Mouse (Mus musculus): ENCODE data around the gene Washc1. TPM values are rescaled to one million over a fixed set of nuclear protein-coding genes. Genes with fewer than 3 reads are reported as not detected.
A peak's percentile ranks its signal among the peaks of the same experiment; 100 is the strongest.
"Not testable (repeated sequence)": the region's sequence is repeated elsewhere in the genome, so short reads cannot be mapped to it uniquely, and the experiment has no call there.

Washc1 gene
- polyA plus RNA-seq, 1 experiment from 2014 or later, result 38.5 TPM

DNA sequence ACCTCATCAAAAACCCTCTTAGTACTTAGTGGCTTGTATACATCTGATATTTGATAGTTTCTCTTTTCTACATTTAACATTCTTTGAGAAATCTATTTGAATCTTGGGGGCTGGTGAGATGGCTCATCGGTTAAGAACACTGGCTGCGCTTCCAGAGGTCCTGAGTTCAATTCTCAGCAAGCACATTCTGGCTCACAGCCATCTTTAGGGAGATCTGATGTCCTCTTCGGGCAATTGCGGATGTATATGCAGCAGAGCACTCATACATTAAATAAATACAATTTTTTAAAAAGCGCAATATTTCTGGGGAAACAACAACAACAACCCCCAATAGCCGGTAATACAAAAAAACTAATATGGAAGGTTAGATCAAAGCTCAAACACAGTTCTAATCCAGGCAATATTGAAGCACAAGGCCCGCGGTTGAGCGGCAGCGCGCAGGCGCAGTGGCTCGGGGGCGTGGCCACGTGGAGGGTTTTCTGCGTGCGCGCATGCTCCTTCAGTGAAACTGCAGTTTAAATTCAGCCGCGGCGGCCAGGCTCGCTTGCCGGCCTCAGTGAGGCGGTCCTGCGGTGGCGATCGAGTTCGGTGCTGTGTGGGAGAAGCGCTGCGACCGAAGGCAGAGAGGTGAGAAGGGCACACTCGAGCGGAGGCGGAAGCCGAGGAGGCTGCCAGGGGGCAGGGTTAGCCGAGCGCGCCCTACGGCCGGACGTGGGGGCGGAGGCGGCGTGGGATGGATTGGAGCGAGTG, 11.9 kb downstream of the Washc1 start, which contains the start of gene Ddx11:
Ddx11 (plus strand) TSS at position 455 of the 750 bp plus-strand sequence.
- H3K9ac ChIP-seq, result peak within 1 kb of the TSS; percentile 77
- H3K9me3 ChIP-seq (replicated peaks), result no peaks in the 10 kb centered on the region
- peak within 1 kb of the TSS; percentile 70; the same call in 1 of the 2 replicates for H3K27ac ChIP-seq
- WGBS, result 6% methylated on average over 45 of the region's 45 CpGs
- H3K27me3 ChIP-seq, result no peaks in the 10 kb centered on the region
- peaks cover 25% of the 10 kb centered on the region for H3K36me3 ChIP-seq
- H3K4me1 ChIP-seq, result peaks cover 7% of the 10 kb centered on the region
- H3K4me2 ChIP-seq (replicated peaks), result peak within 1 kb of the TSS; percentile 67
- peak; percentile 80 for ATAC-seq (ENCODE audit: low FRiP score)
- H3K4me3 ChIP-seq, result peak within 1 kb of the TSS; percentile 81

DNA sequence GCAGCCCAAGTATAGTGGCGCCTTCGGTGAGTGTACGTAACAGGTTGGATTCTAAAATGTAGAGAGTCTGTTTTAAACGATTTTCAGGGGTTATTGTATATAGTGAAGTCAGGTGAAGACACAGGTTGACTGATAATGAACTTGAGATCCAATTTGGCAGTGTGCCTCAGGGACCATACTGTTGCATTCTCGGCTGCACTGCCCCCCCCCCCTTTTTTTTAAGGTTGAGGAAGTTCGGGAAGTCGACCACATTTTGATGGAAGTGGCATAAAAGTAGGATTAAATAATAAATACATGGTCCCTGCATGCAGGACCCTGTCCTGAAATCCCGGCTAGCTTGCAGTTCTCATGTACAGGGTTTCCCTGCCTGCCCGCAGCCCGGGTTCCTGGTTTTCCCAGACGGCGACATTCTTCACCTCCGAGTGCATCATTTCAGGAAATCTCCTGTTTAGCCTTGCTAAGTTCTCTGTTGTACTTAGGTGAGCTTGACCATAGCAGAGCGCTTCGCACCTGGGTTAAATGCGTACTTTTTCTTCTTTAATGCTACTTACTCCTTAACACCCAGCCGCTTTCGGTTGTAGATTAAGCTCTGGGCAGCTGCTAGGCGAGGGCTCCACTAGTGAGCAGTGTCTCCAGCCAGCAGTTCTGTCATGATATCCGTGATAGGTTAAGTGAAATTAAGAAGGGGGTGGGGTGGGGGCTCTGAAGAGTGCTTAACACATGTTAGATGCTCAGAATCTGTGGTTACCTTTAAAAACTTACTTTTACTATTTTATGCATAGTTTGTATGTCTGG, 12.7 kb downstream of the Washc1 start:
- ATAC-seq (ENCODE audit: low FRiP score), result peak; percentile 24; the same call in 1 of the 2 replicates
- peak overlapping the region; percentile 70; the same call in 1 of the 2 replicates for H3K27ac ChIP-seq
- WGBS, result 2% methylated on average over 20 of the region's 20 CpGs

DNA sequence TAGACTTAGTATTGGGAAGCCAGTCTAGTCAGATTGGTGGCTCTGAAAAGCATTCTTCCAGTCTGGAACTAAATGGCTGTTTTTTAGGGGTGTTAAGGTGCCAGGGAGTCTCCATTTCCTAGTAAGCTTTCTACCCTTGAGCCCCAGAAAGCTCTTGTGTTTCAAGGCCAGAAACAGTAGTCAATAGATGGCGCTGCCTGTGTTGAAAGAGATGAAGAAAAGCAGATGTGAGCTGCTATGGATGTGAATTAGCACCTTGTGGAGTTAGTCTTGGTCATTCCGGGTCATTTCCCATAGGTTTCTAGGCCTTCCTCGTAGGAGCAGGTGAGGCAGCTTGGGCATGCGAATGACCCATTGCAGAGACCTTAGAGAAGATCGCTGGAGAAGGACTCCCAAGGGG, 13.9 kb downstream of the Washc1 start:
- no peaks in the 10 kb centered on the region for H3K9me3 ChIP-seq (replicated peaks)
- no peaks in the 10 kb centered on the region for H3K27me3 ChIP-seq
- no peak overlapping the region for H3K27ac ChIP-seq
- no peak overlapping the region for H3K4me2 ChIP-seq (replicated peaks)
- ATAC-seq (ENCODE audit: low FRiP score), result no peak
- H3K4me3 ChIP-seq, result no peak overlapping the region
- 77% methylated on average over 5 of the region's 5 CpGs for WGBS
- H3K9ac ChIP-seq, result no peak overlapping the region
- peaks cover 14% of the 10 kb centered on the region for H3K36me3 ChIP-seq
- peaks cover 7% of the 10 kb centered on the region for H3K4me1 ChIP-seq

More for the DNA sequence above, 12.7 kb downstream of the Washc1 start:
- no peaks in the 10 kb centered on the region for H3K9me3 ChIP-seq (replicated peaks)
- H3K4me2 ChIP-seq (replicated peaks), result peak overlapping the region; percentile 67
- H3K36me3 ChIP-seq, result peaks cover 22% of the 10 kb centered on the region
- no peaks in the 10 kb centered on the region for H3K27me3 ChIP-seq
- peak overlapping the region; percentile 77 for H3K9ac ChIP-seq
- peaks cover 7% of the 10 kb centered on the region for H3K4me1 ChIP-seq
- peak overlapping the region; percentile 81 for H3K4me3 ChIP-seq

DNA sequence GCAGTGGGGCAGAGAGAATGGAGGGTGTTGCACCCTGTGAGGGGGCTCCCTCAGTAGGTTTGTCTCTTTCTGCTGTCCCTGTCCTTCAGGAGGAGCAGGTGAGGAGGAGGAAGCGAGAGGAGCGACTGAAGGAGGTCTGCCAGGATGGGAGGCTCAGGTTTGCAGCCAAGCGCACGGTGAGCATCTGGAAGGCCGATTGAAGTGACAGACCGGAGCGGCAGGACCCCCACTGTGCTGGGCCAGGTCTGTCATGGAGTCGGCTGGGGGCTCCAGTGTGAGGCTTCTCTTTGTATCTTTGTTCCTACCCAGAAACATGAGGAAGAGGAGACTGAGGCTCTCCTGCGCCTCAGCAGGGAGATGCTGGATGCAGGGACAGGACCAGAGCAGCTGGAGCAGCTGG, 19.0 kb downstream of the Washc1 start:
- Histone ChIP-seq H3K9ac (no peak overlapping the region), H3K4me2 (replicated peaks) (no peak overlapping the region), H3K9me3 (replicated peaks) (no peaks in the 10 kb centered on the region), H3K27ac (no peak overlapping the region), H3K4me1 (no peaks in the 10 kb centered on the region), H3K27me3 (no peaks in the 10 kb centered on the region), H3K36me3 (peaks cover 57% of the 10 kb centered on the region), H3K4me3 (no peak overlapping the region)
- 89% methylated on average over 9 of the region's 9 CpGs for WGBS
- no peak for ATAC-seq (ENCODE audit: low FRiP score)

DNA sequence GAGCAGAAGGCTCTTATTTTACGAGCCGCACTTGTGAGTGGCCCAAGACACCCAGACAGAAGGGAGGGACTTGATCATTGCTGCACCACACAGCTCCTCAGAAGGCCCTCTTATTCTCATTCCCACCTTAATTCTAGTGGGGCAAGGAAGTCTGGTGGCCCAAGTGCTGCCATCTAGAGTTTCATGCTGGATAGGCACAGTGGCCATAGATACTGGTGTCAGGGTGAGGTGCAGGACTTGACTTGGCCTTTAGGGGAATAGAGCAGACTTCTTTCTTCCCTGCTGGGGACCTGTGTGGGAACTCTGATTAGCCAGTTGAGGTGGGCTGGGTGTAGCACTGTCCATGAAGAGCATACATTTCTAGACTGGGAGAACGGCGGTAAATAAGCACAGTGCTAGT, 19.9 kb downstream of the Washc1 start:
- no peak overlapping the region for H3K27ac ChIP-seq
- H3K4me2 ChIP-seq (replicated peaks), result no peak overlapping the region
- WGBS, result 95% methylated on average over 4 of the region's 4 CpGs
- H3K36me3 ChIP-seq, result peaks cover 63% of the 10 kb centered on the region
- no peak overlapping the region for H3K4me3 ChIP-seq
- H3K4me1 ChIP-seq, result no peaks in the 10 kb centered on the region
- ATAC-seq (ENCODE audit: low FRiP score), result no peak
- H3K9ac ChIP-seq, result no peak overlapping the region
- no peaks in the 10 kb centered on the region for H3K9me3 ChIP-seq (replicated peaks)
- no peaks in the 10 kb centered on the region for H3K27me3 ChIP-seq

DNA sequence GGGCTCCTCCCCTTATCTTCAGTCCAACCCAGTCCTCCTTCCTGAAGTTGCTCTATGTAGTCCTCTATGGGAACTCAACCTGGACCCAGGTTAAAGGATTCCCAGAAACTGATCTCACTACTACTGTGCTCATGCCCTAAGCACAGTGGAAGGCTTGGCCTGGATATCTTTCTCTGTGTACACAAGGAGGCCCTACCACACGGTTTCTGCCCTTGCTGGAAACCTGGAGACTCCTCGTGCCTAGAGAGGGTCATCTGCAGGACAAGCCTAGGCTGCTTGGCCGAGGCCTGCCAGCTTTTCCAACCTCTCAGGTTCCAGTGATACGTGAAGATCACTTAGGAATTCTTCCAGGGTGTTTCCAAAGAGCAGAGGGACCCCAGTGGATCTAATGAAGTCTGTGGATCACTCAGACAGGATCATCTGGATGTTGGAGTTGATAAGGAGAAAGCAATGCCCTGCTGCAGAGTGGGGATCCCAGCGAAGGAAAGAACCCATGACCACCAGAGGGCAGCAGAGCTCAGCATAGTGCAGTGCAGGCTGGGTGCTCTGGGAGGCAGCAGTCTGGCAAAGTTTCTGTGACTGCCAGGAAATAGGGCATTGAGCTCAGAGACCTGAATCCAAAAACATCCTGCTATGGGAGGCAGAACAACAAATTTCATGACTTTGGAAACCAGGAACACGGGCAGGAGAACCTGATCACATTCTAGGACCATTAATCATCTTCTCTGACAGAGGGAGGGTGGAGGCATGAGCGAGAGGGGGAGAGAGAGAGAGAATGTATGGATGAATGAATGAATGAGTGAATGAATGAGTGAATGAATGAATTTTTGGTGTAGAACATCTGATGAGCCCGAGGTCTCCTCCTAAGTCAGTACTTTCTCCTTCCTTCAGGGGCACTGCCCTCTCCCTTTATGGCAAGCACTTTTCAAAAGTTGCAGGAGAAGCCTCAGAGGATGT, 41.6 kb downstream of the Washc1 start:
- ATAC-seq (ENCODE audit: low FRiP score), result peak; percentile 66; the same call in 1 of the 2 replicates
- not testable (repeated sequence) for H3K4me2 ChIP-seq (replicated peaks); H3K4me3 ChIP-seq; H3K4me1 ChIP-seq; H3K27ac ChIP-seq; H3K27me3 ChIP-seq; H3K9ac ChIP-seq; H3K9me3 ChIP-seq (replicated peaks)
- 64% methylated on average over 5 of the region's 8 CpGs for WGBS
- peaks cover 38% of the 10 kb centered on the region for H3K36me3 ChIP-seq

DNA sequence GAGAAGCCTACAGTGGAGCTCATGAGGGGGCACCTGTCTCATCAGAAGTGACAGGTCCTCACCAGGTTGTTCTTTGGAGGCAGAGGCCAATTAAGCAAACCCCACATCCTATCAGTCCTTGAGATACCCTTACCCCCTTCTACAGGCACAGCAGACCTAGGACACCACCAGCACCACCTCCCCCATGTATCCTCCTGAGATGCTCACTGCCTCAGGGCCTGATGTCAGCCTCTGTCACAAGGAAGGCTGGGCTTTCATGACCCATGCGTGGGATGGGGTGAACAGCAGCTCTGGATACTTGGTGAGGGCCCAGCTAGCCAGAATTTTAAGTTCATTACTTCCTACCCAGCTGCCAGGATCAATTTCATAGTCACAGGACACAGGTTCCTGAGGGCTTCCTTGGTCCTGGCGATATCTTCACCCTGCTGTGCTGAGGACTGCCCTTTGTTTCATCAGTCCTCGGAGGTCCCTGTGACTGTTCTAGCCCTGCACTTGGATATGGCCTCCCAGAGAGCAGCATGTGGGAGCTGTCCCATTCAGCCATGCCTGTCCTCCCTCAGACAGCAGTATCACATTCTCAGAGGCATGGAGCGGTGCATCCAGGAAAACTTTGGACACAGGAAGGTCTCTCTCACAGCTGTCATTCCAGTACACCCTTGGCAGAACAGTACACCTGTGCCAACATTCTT, 42.5 kb downstream of the Washc1 start:
- peaks cover 30% of the 10 kb centered on the region for H3K36me3 ChIP-seq
- H3K9me3 ChIP-seq (replicated peaks); H3K27ac ChIP-seq; H3K4me3 ChIP-seq; ATAC-seq (ENCODE audit: low FRiP score); H3K4me2 ChIP-seq (replicated peaks); H3K9ac ChIP-seq; H3K4me1 ChIP-seq; H3K27me3 ChIP-seq: not testable (repeated sequence)
- 94% methylated on average over 4 of the region's 4 CpGs for WGBS

DNA sequence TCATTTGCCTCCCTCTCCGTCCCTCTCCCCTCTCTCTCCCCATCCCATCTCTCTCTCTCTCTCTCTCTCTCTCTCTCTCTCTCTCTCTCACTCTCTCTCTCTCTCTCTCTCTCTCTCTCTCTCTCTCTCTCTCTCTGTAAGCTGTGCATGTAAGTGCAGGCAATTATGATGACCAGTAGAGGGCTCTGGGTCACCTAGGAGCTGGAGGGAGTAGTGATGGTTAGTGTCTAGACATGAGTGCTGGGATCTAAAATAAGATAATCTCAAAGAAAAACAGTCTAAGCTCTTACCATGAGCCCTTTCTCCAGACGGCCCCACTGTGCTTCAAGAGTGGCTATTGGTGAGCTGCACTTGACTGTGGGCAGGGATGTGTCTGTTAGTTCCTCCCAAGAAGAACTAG, 43.5 kb downstream of the Washc1 start:
- Histone ChIP-seq H3K4me3 (no peak overlapping the region), H3K36me3 (peaks cover 23% of the 10 kb centered on the region), H3K27ac (no peak overlapping the region), H3K4me1 (no peaks in the 10 kb centered on the region), H3K9ac (no peak overlapping the region), H3K9me3 (replicated peaks) (no peaks in the 10 kb centered on the region), H3K4me2 (replicated peaks) (no peak overlapping the region), H3K27me3 (no peaks in the 10 kb centered on the region)
- ATAC-seq (ENCODE audit: low FRiP score), result no peak
- WGBS, result 63% methylated on average over 2 of the region's 2 CpGs

DNA sequence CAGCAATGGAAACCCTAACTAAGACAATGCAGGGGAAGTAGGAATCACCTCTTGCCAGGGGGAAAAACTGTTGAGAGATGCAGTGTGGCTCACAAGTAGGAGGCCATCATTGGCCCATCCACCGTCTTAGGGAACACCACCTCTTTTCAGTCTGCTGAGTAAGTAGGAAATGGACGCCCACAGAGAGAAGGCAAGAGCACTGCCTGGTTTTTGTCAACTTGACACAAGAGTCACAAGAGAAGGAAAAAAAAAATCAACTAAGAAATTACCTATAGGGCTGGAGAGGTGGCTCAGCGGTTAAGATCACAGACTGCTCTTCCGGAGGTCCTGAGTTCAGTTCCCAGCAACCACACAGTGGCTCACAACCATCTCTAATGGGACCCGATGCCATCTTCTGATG, 46.9 kb downstream of the Washc1 start:
- no peak for ATAC-seq (ENCODE audit: low FRiP score)

DNA sequence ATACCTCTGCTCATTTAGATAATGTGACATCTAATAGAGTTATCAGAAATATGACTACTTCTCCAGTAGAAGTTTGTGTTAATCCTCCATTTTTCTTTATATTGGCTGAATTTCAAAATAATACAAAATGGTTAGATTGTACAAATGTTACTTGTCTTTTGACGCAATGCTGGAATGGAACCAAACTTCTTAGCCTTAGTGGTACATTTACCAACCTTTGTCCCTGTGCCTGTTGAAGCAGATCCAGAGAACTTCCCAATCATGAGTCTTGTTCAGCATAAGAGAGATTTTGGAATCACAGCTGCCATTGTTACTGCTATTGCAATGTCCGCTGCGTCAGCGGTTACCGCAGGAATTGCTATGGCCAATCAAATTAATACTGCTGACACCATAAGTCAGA, 55.8 kb downstream of the Washc1 start:
- H3K4me2 ChIP-seq (replicated peaks); H3K36me3 ChIP-seq; H3K4me1 ChIP-seq; ATAC-seq (ENCODE audit: low FRiP score); H3K4me3 ChIP-seq; H3K27me3 ChIP-seq; H3K9ac ChIP-seq; H3K27ac ChIP-seq: not testable (repeated sequence)
- peaks cover 14% of the 10 kb centered on the region for H3K9me3 ChIP-seq (replicated peaks)
- WGBS, result 93% methylated on average over 5 of the region's 5 CpGs

More for the DNA sequence above, 46.9 kb downstream of the Washc1 start:
- Histone ChIP-seq H3K27me3 (no peaks in the 10 kb centered on the region), H3K27ac (no peak overlapping the region), H3K36me3 (no peaks in the 10 kb centered on the region), H3K4me3 (no peak overlapping the region), H3K9ac (no peak overlapping the region), H3K9me3 (replicated peaks) (peaks cover 16% of the 10 kb centered on the region), H3K4me2 (replicated peaks) (no peak overlapping the region), H3K4me1 (no peaks in the 10 kb centered on the region)
- WGBS, result 92% methylated on average over 5 of the region's 5 CpGs

Measured in hindbrain, embryonic 12.5 days (tissue).